Mouse (Mus musculus) liver, embryonic 15.5 days (tissue): ENCODE data around the gene Prl4a1. TPM values are rescaled to one million over a fixed set of nuclear protein-coding genes. Genes with fewer than 3 reads are reported as not detected.
"Not testable (repeated sequence)": the region's sequence is repeated elsewhere in the genome, so short reads cannot be mapped to it uniquely, and the experiment has no call there.

Source experiments
- ATAC-seq: fragments of 200-750 bp; cut with Nextera tagmentation; 2 replicates; pipeline ENCODE4 v1.8.0; 2017; ENCODE audit warnings: moderate number of reproducible peaks, mild to moderate bottlenecking, moderate library complexity; ENCODE audit not compliant: insufficient read depth
- H3K27ac ChIP-seq: fragments of 300-500 bp; sonication (generic); replicated peaks from 2 replicates; pipeline ENCODE4 v1.5.1; 2015; ENCODE audit warnings: mild to moderate bottlenecking, inconsistent platforms
- H3K27me3 ChIP-seq: fragments of 300-500 bp; sonication (generic); 2 replicates; pipeline ENCODE4 v1.6.1; 2015; ENCODE audit warnings: mild to moderate bottlenecking, inconsistent platforms
- H3K36me3 ChIP-seq: fragments of 300-500 bp; sonication (generic); replicated peaks from 2 replicates; pipeline ENCODE4 v1.6.1; 2015; ENCODE audit warnings: moderate library complexity, mild to moderate bottlenecking, inconsistent platforms
- H3K4me1 ChIP-seq: fragments of 300-500 bp; sonication (generic); replicated peaks from 2 replicates; pipeline ENCODE4 v1.6.1; 2015; ENCODE audit warnings: inconsistent platforms
- H3K4me2 ChIP-seq: fragments of 300-500 bp; sonication (generic); 2 replicates; pipeline ENCODE4 v1.6.1; 2015; ENCODE audit warnings: moderate library complexity, mild to moderate bottlenecking, inconsistent platforms
- H3K4me3 ChIP-seq: fragments of 300-500 bp; sonication (generic); replicated peaks from 2 replicates; pipeline ENCODE4 v1.5.1; 2015; ENCODE audit warnings: mild to moderate bottlenecking, inconsistent platforms
- H3K9ac ChIP-seq: fragments of 300-500 bp; sonication (generic); 2 replicates; pipeline ENCODE4 v1.6.1; 2015; ENCODE audit warnings: moderate library complexity, mild to moderate bottlenecking, inconsistent platforms
- H3K9me3 ChIP-seq: fragments of 300-500 bp; sonication (generic); replicated peaks from 2 replicates; pipeline ENCODE4 v1.6.1; 2016; ENCODE audit warnings: inconsistent platforms
- WGBS: fragments of 180-500 bp; shearing (Covaris S2); methylation state at CpG from one replicate; pipeline ENCODE4 v1.1.7; 2015; ENCODE audit warnings: mixed read lengths; ENCODE audit not compliant: insufficient replicate concordance; 5-methylcytosine and 5-hydroxymethylcytosine counted together
- polyA plus RNA-seq: library from polyadenylated mRNA; unstranded; fragments of >200 nt; fragmentation: Nextera tagmentation; extraction: Ambion mirVana; gene quantifications from 2 replicates; pipeline ENCODE4 v1.2.1, GENCODE M21; 2015

The Prl4a1 gene
- polyA plus RNA-seq, result not detected in 2 replicates

DNA sequence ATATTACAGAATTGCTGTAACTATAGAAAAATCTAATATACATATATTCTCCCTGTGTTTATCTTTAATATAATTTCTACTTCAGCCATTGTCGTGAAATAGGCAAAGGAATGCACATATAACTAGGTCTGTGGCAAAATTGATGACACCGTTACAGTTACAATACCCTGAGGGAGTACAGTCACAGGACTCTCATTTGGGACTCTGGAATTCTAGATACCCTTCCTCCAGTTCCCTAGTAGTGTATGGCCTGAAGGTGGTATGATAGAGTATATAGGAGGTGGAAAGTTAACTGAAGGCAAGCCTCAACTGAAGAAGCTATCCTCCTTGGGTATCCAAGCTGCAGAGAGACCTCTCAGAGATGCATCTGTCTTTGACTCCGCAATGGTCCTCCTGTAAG lies at the start of gene Prl4a1:
Gene Prl4a1 (plus strand): TSS at position 301 of the 400 bp plus-strand sequence.
- no peak within 1 kb of the TSS for H3K4me3 ChIP-seq
- H3K9me3 ChIP-seq, result no peaks in the 10 kb centered on the region
- H3K27me3 ChIP-seq, result no peaks in the 10 kb centered on the region
- 62% methylated on average over 3 of the region's 3 CpGs for WGBS
- ATAC-seq, result no peak
- H3K9ac ChIP-seq, result no peak within 1 kb of the TSS
- no peak within 1 kb of the TSS for H3K4me2 ChIP-seq
- no peaks in the 10 kb centered on the region for H3K4me1 ChIP-seq
- H3K27ac ChIP-seq, result no peak within 1 kb of the TSS
- H3K36me3 ChIP-seq, result no peaks in the 10 kb centered on the region

DNA sequence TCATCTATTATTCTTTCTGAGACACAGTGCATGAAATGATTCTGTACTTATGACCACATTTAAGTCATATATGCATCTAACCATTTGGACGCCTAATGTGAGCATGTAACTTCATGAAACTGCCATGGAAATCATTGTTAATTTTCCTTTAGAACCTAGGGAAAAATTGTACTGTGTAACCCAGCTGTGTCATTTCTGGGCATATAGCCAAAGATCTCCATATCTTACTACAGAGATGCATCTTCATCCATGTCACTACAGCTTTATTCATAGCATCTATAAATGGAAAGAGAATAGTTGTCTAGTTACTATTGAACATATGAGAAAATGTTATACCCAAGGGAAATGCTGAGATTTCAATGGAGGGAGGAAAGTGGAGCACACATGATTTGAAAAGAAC lies 43.1 kb upstream of the Prl4a1 start:
- Histone ChIP-seq H3K27me3 (no peaks in the 10 kb centered on the region), H3K36me3 (no peaks in the 10 kb centered on the region)

DNA sequence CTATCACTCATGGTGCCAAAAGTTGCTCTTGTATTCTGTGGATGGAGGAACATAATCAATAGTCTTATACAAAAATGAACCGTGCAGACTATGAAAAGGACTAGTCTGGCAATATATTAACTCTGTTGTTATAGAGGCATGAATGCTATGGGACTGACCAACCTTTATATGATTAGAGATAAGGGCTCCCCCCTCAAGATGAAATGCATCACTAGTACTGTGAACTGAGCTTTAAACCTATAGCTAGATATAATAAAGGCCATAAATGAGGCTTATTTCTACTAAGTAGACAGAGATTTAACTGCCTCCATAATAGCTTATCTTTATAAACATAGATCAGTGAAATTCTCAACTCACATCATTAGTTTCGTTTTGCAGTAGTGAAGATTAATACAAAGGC lies 41.7 kb upstream of the Prl4a1 start:
- ATAC-seq, H3K4me3 ChIP-seq, H3K4me2 ChIP-seq, H3K9me3 ChIP-seq, H3K4me1 ChIP-seq, H3K27me3 ChIP-seq, H3K36me3 ChIP-seq, H3K27ac ChIP-seq, H3K9ac ChIP-seq: not testable (repeated sequence)
- WGBS, result 48% methylated on average over 2 of the region's 2 CpGs

More for the DNA sequence above, 43.1 kb upstream of the Prl4a1 start:
- WGBS, result 33% methylated on average over 1 of the region's 1 CpGs
- Histone ChIP-seq H3K4me2 (no peak overlapping the region), H3K4me1 (no peaks in the 10 kb centered on the region), H3K9ac (no peak overlapping the region), H3K4me3 (no peak overlapping the region), H3K27ac (no peak overlapping the region), H3K9me3 (no peaks in the 10 kb centered on the region)
- ATAC-seq, result no peak

DNA sequence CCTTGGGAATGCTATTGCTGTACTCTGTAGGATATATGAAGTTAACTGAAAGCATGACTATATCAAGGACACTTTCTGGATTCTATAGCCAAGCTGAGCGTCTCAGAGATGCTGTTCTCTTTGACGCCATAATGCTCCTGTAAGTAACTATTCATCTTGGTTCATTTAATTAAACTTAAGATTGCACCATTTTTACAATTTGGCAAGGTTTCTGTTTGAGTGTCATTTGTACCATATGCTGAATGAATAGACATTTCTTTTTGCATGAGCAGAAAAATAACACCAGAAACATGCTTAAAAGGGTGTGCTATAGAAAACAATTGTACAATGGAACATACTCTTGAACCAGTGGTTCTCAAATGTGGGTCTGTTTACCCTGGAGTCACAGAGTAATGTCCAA lies 38.4 kb upstream of the Prl4a1 start:
- no peak for ATAC-seq
- Histone ChIP-seq H3K4me2 (no peak overlapping the region), H3K36me3 (no peaks in the 10 kb centered on the region), H3K4me3 (no peak overlapping the region), H3K4me1 (no peaks in the 10 kb centered on the region), H3K27me3 (no peaks in the 10 kb centered on the region), H3K27ac (no peak overlapping the region), H3K9me3 (no peaks in the 10 kb centered on the region), H3K9ac (no peak overlapping the region)
- 54% methylated on average over 2 of the region's 2 CpGs for WGBS

DNA sequence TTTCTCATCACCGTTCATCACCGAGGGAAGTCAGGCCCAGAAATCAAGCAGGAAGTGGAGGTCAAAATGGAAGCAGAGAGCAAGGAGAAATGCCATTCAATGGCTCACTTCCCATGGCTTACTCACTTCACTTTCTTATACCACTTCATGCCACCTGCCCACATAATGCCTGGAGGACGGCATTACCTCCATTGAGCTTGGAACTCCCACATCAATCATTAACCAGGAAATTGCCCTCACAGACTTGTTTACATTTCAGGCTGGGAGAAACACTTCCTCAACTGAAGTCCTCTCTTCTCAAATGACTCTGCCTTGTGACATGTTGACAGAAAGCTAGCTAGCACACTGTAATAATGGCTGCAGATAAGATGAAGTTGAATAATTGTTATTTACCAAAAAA lies 19.5 kb upstream of the Prl4a1 start:
- WGBS, result 33% methylated on average over 3 of the region's 3 CpGs
- not testable (repeated sequence) for H3K4me3 ChIP-seq, H3K27me3 ChIP-seq, H3K4me2 ChIP-seq, ATAC-seq, H3K9me3 ChIP-seq, H3K27ac ChIP-seq, H3K36me3 ChIP-seq, H3K9ac ChIP-seq, H3K4me1 ChIP-seq

DNA sequence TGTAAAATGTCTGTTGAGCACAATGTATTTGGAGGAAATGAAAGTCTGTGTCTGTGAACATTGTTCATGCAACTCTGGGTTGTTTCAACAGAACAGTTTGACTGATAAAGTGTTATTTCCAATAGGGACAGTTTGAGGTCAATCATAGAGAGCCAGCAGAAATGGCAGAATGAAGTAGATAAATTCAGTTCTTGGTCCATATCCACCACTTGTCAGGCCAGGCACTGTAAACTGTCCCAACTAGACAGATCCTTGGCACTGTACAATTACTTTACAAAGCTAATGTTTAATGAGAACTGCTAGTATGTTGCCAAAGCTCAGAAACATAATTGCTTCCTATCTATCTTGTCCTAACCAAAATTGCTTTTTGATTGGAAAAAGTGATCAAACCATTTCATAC lies 13.3 kb downstream of the Prl4a1 start:
- H3K27me3 ChIP-seq, result no peaks in the 10 kb centered on the region
- H3K4me3 ChIP-seq, result no peak overlapping the region
- H3K9ac ChIP-seq, result no peak overlapping the region
- no peak overlapping the region for H3K27ac ChIP-seq
- H3K36me3 ChIP-seq, result no peaks in the 10 kb centered on the region
- ATAC-seq, result no peak
- H3K4me1 ChIP-seq, result no peaks in the 10 kb centered on the region
- H3K4me2 ChIP-seq, result no peak overlapping the region
- no peaks in the 10 kb centered on the region for H3K9me3 ChIP-seq

DNA sequence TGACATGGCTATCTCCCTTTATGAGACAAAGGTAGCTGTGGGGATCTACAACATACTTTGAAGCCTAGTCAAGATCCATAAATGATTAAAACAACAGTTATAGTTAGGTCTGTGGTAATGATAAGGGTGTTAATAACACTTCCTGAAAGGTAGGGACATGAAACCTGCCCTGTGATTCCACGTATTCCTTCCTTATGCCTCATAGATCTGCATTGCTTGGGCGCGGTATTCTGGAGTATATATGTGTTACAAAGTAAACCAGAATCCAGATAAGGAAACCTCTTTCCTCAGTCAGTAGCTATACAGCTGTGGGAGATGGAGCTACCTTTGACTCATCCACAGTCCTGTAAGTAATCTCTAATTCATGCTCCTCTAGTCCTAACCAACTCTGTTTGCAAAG lies 53.3 kb downstream of the Prl4a1 start:
- no peaks in the 10 kb centered on the region for H3K36me3 ChIP-seq
- WGBS, result 64% methylated on average over 3 of the region's 3 CpGs
- H3K9ac ChIP-seq, result no peak overlapping the region
- no peaks in the 10 kb centered on the region for H3K4me1 ChIP-seq
- H3K4me2 ChIP-seq, result no peak overlapping the region
- no peak overlapping the region for H3K27ac ChIP-seq
- ATAC-seq, result no peak
- no peaks in the 10 kb centered on the region for H3K9me3 ChIP-seq
- no peaks in the 10 kb centered on the region for H3K27me3 ChIP-seq
- no peak overlapping the region for H3K4me3 ChIP-seq

Other genes starting within 250 kb of the Prl4a1 start
- not detected in 2 replicates for gene Prl7c1, start 235.4 kb upstream of the Prl4a1 start, polyA plus RNA-seq
- gene Prl2a1, start 214.6 kb upstream of the Prl4a1 start, polyA plus RNA-seq, result not detected in 2 replicates
- not detected in 2 replicates for gene Prl2c1, start 166.9 kb upstream of the Prl4a1 start, polyA plus RNA-seq
- not detected in 2 replicates for gene Prl5a1, start 126.3 kb downstream of the Prl4a1 start, polyA plus RNA-seq
- 1.6 and 6.6 TPM in 2 replicates for gene Gm11361, start 241.3 kb downstream of the Prl4a1 start, polyA plus RNA-seq